Mouse (Mus musculus): ENCODE data around the gene Synm.

DNA sequence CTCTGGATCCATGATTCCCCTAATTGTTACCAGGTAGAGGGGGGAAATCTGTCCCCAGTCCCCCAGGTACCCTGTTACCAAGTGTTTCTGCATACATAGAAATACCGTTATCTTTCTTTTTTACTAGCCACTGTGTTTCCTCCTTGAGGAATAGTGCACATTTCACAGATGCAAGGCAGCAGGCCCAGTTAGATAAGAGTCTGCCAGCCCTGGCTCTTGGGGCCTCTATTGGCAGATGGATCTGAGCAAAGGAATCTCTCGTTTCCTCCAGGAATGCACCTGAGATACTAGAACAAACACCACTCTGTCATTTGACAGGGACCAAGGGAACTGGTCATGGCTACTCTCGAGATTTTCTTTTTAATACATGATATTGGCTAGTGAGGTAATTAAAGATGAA is 67.4 kb downstream of the Synm start:
- TF ChIP-seq MAFK (IDR thresholded peaks at IDR 0.05; ENCODE audit: insufficient read depth, low read depth, low read length) (no peak), ZC3H11A (IDR thresholded peaks at IDR 0.05; ENCODE audit: borderline replicate concordance, low read depth, low read length) (no peak)
